Mouse (Mus musculus): ENCODE results near the gene C2cd5. TPM values are rescaled to one million over a fixed set of nuclear protein-coding genes. Genes with fewer than 3 reads are reported as not detected.
"Not testable (repeated sequence)": the region's sequence is repeated elsewhere in the genome, so short reads cannot be mapped to it uniquely, and the experiment has no call there.

Gene C2cd5
- polyA plus RNA-seq, 1 experiment from 2014 or later, result 48.1 TPM

GRCm38 (mm10) chr6:142986706-142987105 lies 113.2 kb downstream of the C2cd5 start:
- ATAC-seq (ENCODE audit: low FRiP score, low read depth), result not testable (repeated sequence)
- whole genome bisulfite sequencing, result 94% methylated on average over 9 of the region's 9 CpGs

GRCm38 (mm10) chr6:142985561-142986238 lies 114.2 kb downstream of the C2cd5 start:
- H3K27ac ChIP-seq; H3K4me1 ChIP-seq; H3K27me3 ChIP-seq (replicated peaks); H3K4me3 ChIP-seq; H3K9ac ChIP-seq; H3K36me3 ChIP-seq; ATAC-seq (ENCODE audit: low FRiP score, low read depth); H3K9me3 ChIP-seq; H3K4me2 ChIP-seq (replicated peaks): not testable (repeated sequence)
- WGBS, result 93% methylated on average over 9 of the region's 9 CpGs

More at GRCm38 (mm10) chr6:142986706-142987105, 113.2 kb downstream of the C2cd5 start:
- not testable (repeated sequence) for H3K4me3 ChIP-seq; H3K4me2 ChIP-seq (replicated peaks); H3K4me1 ChIP-seq; H3K9me3 ChIP-seq; H3K27ac ChIP-seq; H3K36me3 ChIP-seq; H3K9ac ChIP-seq; H3K27me3 ChIP-seq (replicated peaks)

- Histone ChIP-seq H3K9ac (no peak overlapping the region), H3K27me3 (replicated peaks) (no peaks in the 10 kb centered on the region), H3K4me2 (replicated peaks) (no peak overlapping the region), H3K4me1 (no peaks in the 10 kb centered on the region), H3K9me3 (no peaks in the 10 kb centered on the region), H3K27ac (no peak overlapping the region), H3K4me3 (no peak overlapping the region), H3K36me3 (no peaks in the 10 kb centered on the region)
- 46% methylated on average over 6 of the region's 6 CpGs for WGBS
- peak; percentile 81 for ATAC-seq (ENCODE audit: low FRiP score, low read depth)
Observed at GRCm38 (mm10) chr6:142979665-142980660, 120.0 kb downstream of the C2cd5 start.

- 63% methylated on average over 1 of the region's 1 CpGs for WGBS
- Histone ChIP-seq H3K4me1 (no peaks in the 10 kb centered on the region), H3K36me3 (no peaks in the 10 kb centered on the region), H3K9me3 (no peaks in the 10 kb centered on the region), H3K4me3 (no peak overlapping the region), H3K27ac (no peak overlapping the region), H3K27me3 (replicated peaks) (no peaks in the 10 kb centered on the region), H3K4me2 (replicated peaks) (no peak overlapping the region), H3K9ac (no peak overlapping the region)
- no peak for ATAC-seq (ENCODE audit: low FRiP score, low read depth)
Observed at GRCm38 (mm10) chr6:142977221-142977620, 122.7 kb downstream of the C2cd5 start.

GRCm38 (mm10) chr6:142973289-142973688 lies 126.7 kb downstream of the C2cd5 start:
- Histone ChIP-seq H3K36me3 (no peaks in the 10 kb centered on the region), H3K4me1 (no peaks in the 10 kb centered on the region), H3K4me3 (no peak overlapping the region), H3K9ac (no peak overlapping the region), H3K27ac (no peak overlapping the region), H3K4me2 (replicated peaks) (no peak overlapping the region), H3K27me3 (replicated peaks) (no peaks in the 10 kb centered on the region), H3K9me3 (no peaks in the 10 kb centered on the region)
- ATAC-seq (ENCODE audit: low FRiP score, low read depth), result no peak
- WGBS, result 91% methylated on average over 7 of the region's 7 CpGs

GRCm38 (mm10) chr6:142972205-142972604 lies 127.7 kb downstream of the C2cd5 start:
- no peaks in the 10 kb centered on the region for H3K36me3 ChIP-seq
- no peak for ATAC-seq (ENCODE audit: low FRiP score, low read depth)

GRCm38 (mm10) chr6:142967407-142967806 lies 132.5 kb downstream of the C2cd5 start:
- Histone ChIP-seq H3K9me3 (no peaks in the 10 kb centered on the region), H3K4me1 (peaks cover 14% of the 10 kb centered on the region), H3K27ac (no peak overlapping the region), H3K36me3 (no peaks in the 10 kb centered on the region), H3K9ac (no peak overlapping the region), H3K27me3 (replicated peaks) (no peaks in the 10 kb centered on the region), H3K4me3 (no peak overlapping the region), H3K4me2 (replicated peaks) (no peak overlapping the region)
- 95% methylated on average over 1 of the region's 1 CpGs for WGBS
- no peak for ATAC-seq (ENCODE audit: low FRiP score, low read depth)

More at GRCm38 (mm10) chr6:142972205-142972604, 127.7 kb downstream of the C2cd5 start:
- 65% methylated on average over 2 of the region's 2 CpGs for WGBS
- Histone ChIP-seq H3K4me2 (replicated peaks) (no peak overlapping the region), H3K27ac (no peak overlapping the region), H3K9ac (no peak overlapping the region), H3K27me3 (replicated peaks) (no peaks in the 10 kb centered on the region), H3K4me3 (no peak overlapping the region), H3K9me3 (no peaks in the 10 kb centered on the region), H3K4me1 (no peaks in the 10 kb centered on the region)

- Histone ChIP-seq H3K36me3 (peaks cover 6% of the 10 kb centered on the region; the same call in 1 of the 2 replicates), H3K9me3 (no peaks in the 10 kb centered on the region), H3K27me3 (replicated peaks) (no peaks in the 10 kb centered on the region), H3K4me3 (peak overlapping the region; percentile 76), H3K9ac (peak overlapping the region; percentile 89), H3K27ac (peak overlapping the region; percentile 93), H3K4me2 (replicated peaks) (peak overlapping the region; percentile 86), H3K4me1 (peaks cover 22% of the 10 kb centered on the region)
- peak; percentile 86 for ATAC-seq (ENCODE audit: low FRiP score, low read depth)
- 0% methylated on average over 39 of the region's 39 CpGs for WGBS
Observed at GRCm38 (mm10) chr6:142964531-142965385, 135.2 kb downstream of the C2cd5 start.

GRCm38 (mm10) chr6:142964076-142964530 lies 135.8 kb downstream of the C2cd5 start, which contains the start of gene St8sia1:
St8sia1 (minus strand) TSS chr6:142964452.
- H3K9me3 ChIP-seq, result no peaks in the 10 kb centered on the region
- H3K4me3 ChIP-seq, result peak within 1 kb of the TSS; percentile 76
- H3K27ac ChIP-seq, result peak within 1 kb of the TSS; percentile 93
- peak within 1 kb of the TSS; percentile 89 for H3K9ac ChIP-seq
- under 1% methylated on average over 45 of the region's 45 CpGs for WGBS
- peaks cover 8% of the 10 kb centered on the region; the same call in 1 of the 2 replicates for H3K36me3 ChIP-seq
- H3K4me1 ChIP-seq, result peaks cover 22% of the 10 kb centered on the region
- no peaks in the 10 kb centered on the region for H3K27me3 ChIP-seq (replicated peaks)
- peak; percentile 77 for ATAC-seq (ENCODE audit: low FRiP score, low read depth)
- H3K4me2 ChIP-seq (replicated peaks), result peak within 1 kb of the TSS; percentile 86

- Histone ChIP-seq H3K9me3 (no peaks in the 10 kb centered on the region), H3K4me1 (peaks cover 22% of the 10 kb centered on the region), H3K4me2 (replicated peaks) (peak overlapping the region; percentile 86), H3K4me3 (peak overlapping the region; percentile 76), H3K27ac (peak overlapping the region; percentile 93), H3K9ac (peak overlapping the region; percentile 89), H3K36me3 (peaks cover 8% of the 10 kb centered on the region; the same call in 1 of the 2 replicates), H3K27me3 (replicated peaks) (no peaks in the 10 kb centered on the region)
- WGBS, result 17% methylated on average over 30 of the region's 30 CpGs
- peak; percentile 11 for ATAC-seq (ENCODE audit: low FRiP score, low read depth)
Observed at GRCm38 (mm10) chr6:142963480-142964075, 136.4 kb downstream of the C2cd5 start.

GRCm38 (mm10) chr6:142962881-142963280 lies 137.1 kb downstream of the C2cd5 start:
- Histone ChIP-seq H3K27me3 (replicated peaks) (no peaks in the 10 kb centered on the region), H3K4me3 (peak overlapping the region; percentile 76), H3K36me3 (peaks cover 8% of the 10 kb centered on the region; the same call in 1 of the 2 replicates), H3K9me3 (no peaks in the 10 kb centered on the region), H3K4me1 (peaks cover 22% of the 10 kb centered on the region), H3K4me2 (replicated peaks) (peak overlapping the region; percentile 86), H3K27ac (no peak overlapping the region), H3K9ac (peak overlapping the region; percentile 89; the same call in 1 of the 2 replicates)
- 81% methylated on average over 14 of the region's 14 CpGs for WGBS
- ATAC-seq (ENCODE audit: low FRiP score, low read depth), result no peak
